Mouse (Mus musculus) kidney, embryonic 15.5 days (tissue): ENCODE measurements around the gene Ralgds. TPM values are rescaled to one million over a fixed set of nuclear protein-coding genes. Genes with fewer than 3 reads are reported as not detected.
"Not testable (repeated sequence)": the region's sequence is repeated elsewhere in the genome, so short reads cannot be mapped to it uniquely, and the experiment has no call there.

Source experiments
- ATAC-seq: fragments of 200-750 bp; cut with Nextera tagmentation; replicated peaks from 2 replicates; pipeline ENCODE4 v1.8.0; 2017; ENCODE audit warnings: moderate TSS enrichment; ENCODE audit not compliant: low FRiP score
- H3K27ac ChIP-seq: fragments of 300-500 bp; sonication (generic); 2 replicates; pipeline ENCODE4 v1.5.1; 2015; ENCODE audit warnings: mild to moderate bottlenecking, inconsistent platforms
- H3K27me3 ChIP-seq: fragments of 300-500 bp; sonication (generic); 2 replicates; pipeline ENCODE4 v1.6.1; 2015; ENCODE audit warnings: inconsistent platforms
- H3K36me3 ChIP-seq: fragments of 300-500 bp; sonication (generic); 2 replicates; pipeline ENCODE4 v1.6.1; 2015; ENCODE audit warnings: inconsistent platforms
- H3K4me1 ChIP-seq: fragments of 300-500 bp; sonication (generic); 2 replicates; pipeline ENCODE4 v1.6.1; 2015; ENCODE audit warnings: inconsistent platforms
- H3K4me2 ChIP-seq: fragments of 300-500 bp; sonication (generic); 2 replicates; pipeline ENCODE4 v1.6.1; 2015; ENCODE audit warnings: moderate library complexity, mild to moderate bottlenecking, inconsistent platforms
- H3K4me3 ChIP-seq: fragments of 300-500 bp; sonication (generic); replicated peaks from 2 replicates; pipeline ENCODE4 v1.5.1; 2015; ENCODE audit warnings: mild to moderate bottlenecking, inconsistent platforms
- H3K9ac ChIP-seq: fragments of 300-500 bp; sonication (generic); 2 replicates; pipeline ENCODE4 v1.6.1; 2015; ENCODE audit warnings: mild to moderate bottlenecking, inconsistent platforms
- H3K9me3 ChIP-seq: fragments of 300-500 bp; sonication (generic); replicated peaks from 2 replicates; pipeline ENCODE4 v1.6.1; 2016; ENCODE audit warnings: inconsistent platforms
- WGBS: fragments of 180-500 bp; shearing (Covaris S2); methylation state at CpG from one replicate; pipeline ENCODE4 v1.1.7; 2015; ENCODE audit warnings: mixed read lengths; 5-methylcytosine and 5-hydroxymethylcytosine counted together
- polyA plus RNA-seq: library from polyadenylated mRNA; unstranded; fragments of >200 nt; fragmentation: Nextera tagmentation; extraction: Ambion mirVana; gene quantifications from 2 replicates; pipeline ENCODE4 v1.2.1, GENCODE M21; 2015

The Ralgds gene
- polyA plus RNA-seq: 22.6 and 30.5 TPM in 2 replicates

DNA sequence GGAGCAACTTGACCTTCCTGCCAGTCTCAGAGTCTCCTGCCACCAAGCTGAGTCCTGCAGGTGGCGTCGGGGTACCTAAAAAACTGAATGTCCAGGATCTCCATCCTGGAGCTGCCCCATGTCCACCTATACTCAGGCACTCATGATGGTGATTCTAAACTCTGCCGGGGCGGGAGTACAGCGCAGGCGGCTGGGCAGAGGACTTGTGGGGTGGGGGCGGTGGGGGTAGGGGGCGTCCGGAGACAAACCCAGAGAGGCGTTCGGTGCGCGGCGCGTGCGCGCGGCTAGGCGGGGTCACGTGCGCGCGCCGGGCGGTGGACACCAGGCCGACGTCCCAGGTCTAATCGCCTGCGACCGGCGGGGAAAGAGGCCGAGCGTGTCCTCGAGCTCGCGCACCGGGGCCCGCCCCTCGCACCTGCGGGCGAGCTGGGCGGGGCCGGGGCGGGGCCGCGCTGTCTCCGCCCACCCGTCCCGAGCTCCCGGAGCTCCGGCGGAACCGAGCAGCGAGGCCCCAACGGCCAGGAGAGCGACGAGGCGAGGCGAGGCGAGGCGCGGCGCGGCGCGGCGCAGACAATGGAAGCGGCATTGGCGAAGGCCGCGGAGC, at the start of gene Ralgds:
Ralgds (plus strand) TSS at position 328 of the 604 bp plus-strand sequence.
- peaks cover 43% of the 10 kb centered on the region for H3K4me1 ChIP-seq
- H3K9ac ChIP-seq: peak within 1 kb of the TSS; percentile 83
- H3K27me3 ChIP-seq: no peaks in the 10 kb centered on the region; the same call in 1 of the 2 replicates
- peak within 1 kb of the TSS; percentile 98 for H3K4me2 ChIP-seq
- no peaks in the 10 kb centered on the region for H3K36me3 ChIP-seq
- 1% methylated on average over 25 of the region's 71 CpGs for WGBS
- H3K4me3 ChIP-seq: peak within 1 kb of the TSS; percentile 72
- no peaks in the 10 kb centered on the region for H3K9me3 ChIP-seq
- H3K27ac ChIP-seq: peak within 1 kb of the TSS; percentile 82
- peak; percentile 80 for ATAC-seq

DNA sequence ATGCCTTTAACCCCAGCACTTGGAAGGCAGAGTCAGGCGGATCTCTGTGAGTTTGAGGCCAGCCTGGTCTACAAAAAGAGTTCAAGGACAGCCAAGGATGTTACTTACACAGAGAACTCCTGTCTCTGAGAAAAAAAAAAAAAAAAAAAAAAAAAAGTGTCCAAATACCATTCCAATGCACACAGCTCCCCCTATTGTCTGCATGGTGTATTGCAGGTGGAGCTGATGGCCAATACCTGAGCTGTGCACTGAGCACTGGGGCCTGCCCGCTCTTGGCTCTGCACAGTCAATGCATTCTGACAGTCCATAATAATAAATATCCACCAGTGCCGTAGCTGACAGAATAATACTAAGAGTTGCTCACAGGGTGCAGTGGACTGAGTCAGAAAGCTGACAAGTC, 49.0 kb upstream of the Ralgds start:
- no peak for ATAC-seq
- no peak overlapping the region for H3K9ac ChIP-seq
- H3K9me3 ChIP-seq: no peaks in the 10 kb centered on the region
- H3K27ac ChIP-seq: no peak overlapping the region
- peaks cover under 1% of the 10 kb centered on the region; the same call in 1 of the 2 replicates for H3K36me3 ChIP-seq
- no peak overlapping the region for H3K4me2 ChIP-seq
- no peak overlapping the region for H3K4me3 ChIP-seq
- peaks cover 12% of the 10 kb centered on the region for H3K27me3 ChIP-seq
- H3K4me1 ChIP-seq: peaks cover 19% of the 10 kb centered on the region
- WGBS: 45% methylated on average over 3 of the region's 3 CpGs

DNA sequence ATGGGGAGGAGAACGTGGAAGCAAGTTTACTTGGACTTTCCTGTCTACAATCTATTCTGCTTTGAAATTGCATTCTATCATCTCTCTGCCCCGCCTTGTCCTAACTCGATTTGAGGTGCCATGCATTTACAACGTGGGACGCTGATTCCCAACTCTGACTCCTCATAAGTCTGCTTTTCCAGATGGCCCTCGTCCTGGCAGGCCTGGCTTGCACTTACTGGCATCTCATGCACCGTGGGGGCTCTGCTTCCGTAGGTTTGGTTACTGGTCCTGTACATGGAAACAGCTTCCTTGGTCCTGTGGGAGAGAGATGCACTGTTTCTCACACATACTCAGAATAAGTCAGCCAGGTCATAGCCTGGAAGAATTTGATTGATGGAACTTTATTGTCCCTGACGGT, 48.0 kb upstream of the Ralgds start:
- H3K4me3 ChIP-seq: no peak overlapping the region
- no peak overlapping the region for H3K9ac ChIP-seq
- H3K27ac ChIP-seq: no peak overlapping the region
- peaks cover 10% of the 10 kb centered on the region for H3K36me3 ChIP-seq
- H3K9me3 ChIP-seq: 0 out of 2 replicates have a peak, but pooled peaks cover 2% of the 10 kb centered on the region
- peaks cover 12% of the 10 kb centered on the region for H3K27me3 ChIP-seq
- H3K4me1 ChIP-seq: peaks cover 20% of the 10 kb centered on the region
- 78% methylated on average over 9 of the region's 9 CpGs for WGBS
- no peak for ATAC-seq
- H3K4me2 ChIP-seq: no peak overlapping the region

DNA sequence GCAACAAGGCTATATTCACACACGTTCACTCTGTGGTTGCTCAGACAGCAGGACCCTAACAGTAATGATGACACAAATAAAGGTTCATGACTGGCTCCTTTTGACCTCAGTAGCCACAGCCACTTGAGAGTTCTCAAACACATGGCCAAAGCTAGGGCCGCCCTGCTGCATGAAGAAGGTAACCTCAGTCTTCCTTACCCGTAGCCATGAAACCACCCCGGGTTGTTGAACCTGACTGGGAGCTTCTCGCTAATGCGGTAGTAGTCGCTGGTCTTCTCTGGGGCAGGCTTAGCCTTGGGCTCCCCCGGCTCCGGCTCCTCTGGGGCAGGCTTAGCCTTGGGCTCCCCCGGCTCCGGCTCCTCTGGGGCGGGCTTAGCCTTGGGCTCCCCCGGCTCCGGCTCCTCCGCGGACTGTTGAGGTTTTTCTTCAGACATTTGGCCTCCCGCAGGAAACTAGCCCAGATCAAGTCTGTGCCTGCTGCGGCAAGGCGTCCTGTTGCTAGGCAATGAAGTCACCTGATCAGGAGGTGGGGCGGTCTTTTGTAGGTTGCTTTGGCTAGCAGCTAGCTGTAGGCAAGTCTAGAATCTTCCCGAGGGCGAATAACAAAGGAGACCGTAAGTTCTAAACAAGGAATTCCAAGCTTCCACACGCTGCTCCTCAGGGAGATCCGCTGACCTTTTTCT, 46.9 kb upstream of the Ralgds start, which contains the start of gene 1700007K13Rik:
1700007K13Rik (minus strand) TSS at position 497 of the 683 bp plus-strand sequence.
- WGBS: 5% methylated on average over 25 of the region's 25 CpGs
- ATAC-seq: peak; percentile 76
- Histone ChIP-seq H3K4me2 (peak within 1 kb of the TSS; percentile 77), H3K9ac (peak within 1 kb of the TSS; percentile 47; the same call in 1 of the 2 replicates), H3K4me1 (peaks cover 20% of the 10 kb centered on the region), H3K9me3 (0 out of 2 replicates have a peak, but pooled peaks cover 2% of the 10 kb centered on the region), H3K27ac (no peak within 1 kb of the TSS), H3K4me3 (peak within 1 kb of the TSS; percentile 39), H3K36me3 (peaks cover 21% of the 10 kb centered on the region), H3K27me3 (peaks cover 12% of the 10 kb centered on the region)

DNA sequence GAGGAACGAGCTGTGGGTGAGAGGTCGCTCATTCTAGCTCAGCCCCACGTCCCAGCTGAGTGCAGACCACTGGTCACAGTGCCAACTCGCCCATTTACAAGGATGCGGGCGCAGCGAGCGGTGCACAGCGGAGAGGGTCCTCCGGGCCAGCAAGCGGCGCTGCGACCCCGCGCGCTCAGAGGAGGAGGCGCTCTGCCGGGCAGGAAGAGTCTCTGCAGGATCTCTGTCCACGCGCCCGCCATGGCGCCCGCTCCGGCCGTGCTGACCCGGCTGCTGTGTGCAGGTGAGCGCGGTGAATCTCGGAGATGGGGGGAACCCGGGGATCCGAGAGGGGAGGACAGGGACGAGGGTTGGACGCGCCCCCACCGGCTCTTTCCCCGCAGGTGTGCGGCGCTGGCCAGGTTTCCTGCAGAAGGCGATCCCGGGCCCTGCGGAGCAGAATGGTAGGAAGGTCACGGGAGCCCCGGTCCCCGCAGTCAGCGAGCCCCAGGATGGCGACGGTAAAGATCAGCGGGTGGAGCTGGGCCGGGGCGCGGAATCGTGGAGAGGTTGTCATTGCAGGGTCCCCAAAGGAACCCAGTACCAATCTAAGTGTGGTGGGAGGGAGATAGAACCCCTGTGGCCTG, 45.0 kb upstream of the Ralgds start, which contains the start of gene Mrps2:
Mrps2 (plus strand) TSS at position 207 of the 626 bp plus-strand sequence.
- peak within 1 kb of the TSS; percentile 71 for H3K4me2 ChIP-seq
- 0 out of 2 replicates have a peak, but pooled peaks cover 8% of the 10 kb centered on the region for H3K9me3 ChIP-seq
- WGBS: under 1% methylated on average over 52 of the region's 52 CpGs
- H3K4me1 ChIP-seq: peaks cover 20% of the 10 kb centered on the region
- H3K4me3 ChIP-seq: peak within 1 kb of the TSS; percentile 70
- peak within 1 kb of the TSS; percentile 79 for H3K9ac ChIP-seq
- H3K27me3 ChIP-seq: peaks cover 12% of the 10 kb centered on the region
- ATAC-seq: peak; percentile 90
- H3K36me3 ChIP-seq: peaks cover 41% of the 10 kb centered on the region
- no peak within 1 kb of the TSS for H3K27ac ChIP-seq

DNA sequence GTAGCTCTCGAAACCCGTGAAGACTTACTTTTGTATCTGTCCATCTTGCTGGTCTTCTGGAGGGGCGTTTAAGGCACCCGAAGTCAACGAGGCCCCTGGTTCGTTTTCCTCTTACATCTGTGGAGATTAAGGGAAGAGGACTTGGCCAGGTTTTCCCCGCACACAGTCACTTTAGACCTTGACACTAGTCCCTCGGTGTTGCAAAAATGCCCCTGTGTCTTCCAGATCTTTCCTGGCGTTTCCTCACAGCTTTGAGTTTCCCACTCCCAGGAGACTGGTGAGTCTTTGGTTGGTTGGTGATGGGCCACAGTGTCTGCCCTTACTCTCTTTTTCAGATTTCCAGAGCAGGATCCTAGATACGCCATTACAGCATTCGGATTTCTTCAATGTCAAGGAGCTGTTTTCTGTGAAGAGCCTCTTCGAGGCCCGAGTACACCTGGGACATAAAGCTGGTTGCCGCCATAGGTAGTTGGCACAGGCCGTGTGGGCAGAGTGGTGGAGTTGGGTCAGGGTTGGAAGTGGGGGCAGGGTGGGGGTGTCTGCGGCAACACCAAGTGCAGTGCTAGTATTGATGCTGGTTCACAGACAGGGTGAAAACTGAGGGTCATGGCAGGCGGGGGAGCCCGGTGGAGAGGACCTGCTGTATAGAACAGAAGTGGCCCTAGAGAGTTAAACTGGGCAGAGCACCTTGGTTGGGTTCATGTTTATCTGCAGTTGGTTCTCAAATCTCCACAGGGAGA, 44.3 kb upstream of the Ralgds start:
- H3K4me2 ChIP-seq: peak overlapping the region; percentile 71
- peak overlapping the region; percentile 79 for H3K9ac ChIP-seq
- peak overlapping the region; percentile 70 for H3K4me3 ChIP-seq
- H3K4me1 ChIP-seq: peaks cover 20% of the 10 kb centered on the region
- peaks cover 12% of the 10 kb centered on the region for H3K27me3 ChIP-seq
- no peak for ATAC-seq
- H3K9me3 ChIP-seq: 0 out of 2 replicates have a peak, but pooled peaks cover 13% of the 10 kb centered on the region
- H3K27ac ChIP-seq: no peak overlapping the region
- H3K36me3 ChIP-seq: peaks cover 44% of the 10 kb centered on the region
- WGBS: 58% methylated on average over 18 of the region's 18 CpGs

- no peak overlapping the region for H3K27ac ChIP-seq
- H3K36me3 ChIP-seq: peaks cover 44% of the 10 kb centered on the region
- H3K27me3 ChIP-seq: peaks cover 12% of the 10 kb centered on the region
- ATAC-seq: no peak
- H3K9me3 ChIP-seq: 0 out of 2 replicates have a peak, but pooled peaks cover 13% of the 10 kb centered on the region
- H3K4me2 ChIP-seq: no peak overlapping the region
- H3K9ac ChIP-seq: no peak overlapping the region
- H3K4me3 ChIP-seq: no peak overlapping the region; the same call in 1 of the 2 replicates
- WGBS: 98% methylated on average over 14 of the region's 14 CpGs
- peaks cover 20% of the 10 kb centered on the region for H3K4me1 ChIP-seq
Observed at GRCm38 (mm10) chr2:28469461-28469860, 43.5 kb upstream of the Ralgds start.

DNA sequence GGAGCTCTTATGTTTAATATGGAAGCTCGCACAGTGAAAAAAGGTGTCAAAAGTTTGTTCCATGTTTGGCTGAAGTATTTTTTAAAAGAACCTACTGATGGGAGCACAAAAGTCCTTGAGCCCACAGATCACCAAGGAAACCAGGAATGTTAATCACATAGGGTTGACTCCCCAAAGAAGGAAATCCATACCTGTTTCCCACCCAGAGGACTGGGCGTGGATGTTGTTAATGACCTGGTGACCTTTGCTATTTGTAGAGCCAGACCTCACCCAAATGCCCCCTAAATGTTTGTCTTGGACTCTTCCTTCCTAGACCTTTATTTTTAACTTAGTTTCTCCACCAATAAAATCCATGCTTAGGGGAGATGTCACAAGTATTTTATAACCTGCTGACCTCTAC, 42.3 kb upstream of the Ralgds start:
- Histone ChIP-seq H3K4me3 (no peak overlapping the region), H3K27ac (no peak overlapping the region), H3K4me1 (peaks cover 20% of the 10 kb centered on the region), H3K36me3 (peaks cover 44% of the 10 kb centered on the region), H3K9ac (no peak overlapping the region), H3K9me3 (0 out of 2 replicates have a peak, but pooled peaks cover 13% of the 10 kb centered on the region), H3K4me2 (no peak overlapping the region), H3K27me3 (peaks cover 3% of the 10 kb centered on the region; the same call in 1 of the 2 replicates)
- 86% methylated on average over 2 of the region's 2 CpGs for WGBS
- ATAC-seq: no peak

DNA sequence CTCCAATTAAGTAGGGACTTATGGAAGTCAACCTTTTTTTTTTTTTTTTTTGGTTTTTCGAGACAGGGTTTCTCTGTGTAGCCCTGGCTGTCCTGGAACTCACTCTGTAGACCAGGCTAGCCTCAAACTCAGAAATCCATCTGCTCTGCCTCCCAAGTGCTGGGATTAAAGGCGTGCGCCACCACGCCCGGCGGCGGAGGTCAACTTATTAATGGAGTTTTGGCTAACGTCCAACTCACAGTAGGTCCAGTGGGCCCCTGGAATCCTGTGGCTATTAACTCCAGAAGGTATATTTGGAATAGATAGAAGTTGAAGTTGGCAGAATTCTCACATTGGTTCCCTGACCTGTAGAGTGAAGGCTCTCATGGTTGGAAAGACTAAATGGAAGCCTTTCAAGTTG, 40.9 kb upstream of the Ralgds start:
- H3K4me3 ChIP-seq, H3K27ac ChIP-seq, H3K4me2 ChIP-seq, H3K27me3 ChIP-seq, H3K9ac ChIP-seq, ATAC-seq: not testable (repeated sequence)
- Histone ChIP-seq H3K9me3 (0 out of 2 replicates have a peak, but pooled peaks cover 13% of the 10 kb centered on the region), H3K4me1 (peaks cover 11% of the 10 kb centered on the region), H3K36me3 (peaks cover 44% of the 10 kb centered on the region)
- 94% methylated on average over 8 of the region's 8 CpGs for WGBS

- not testable (repeated sequence) for H3K27ac ChIP-seq, H3K9ac ChIP-seq, H3K36me3 ChIP-seq, H3K27me3 ChIP-seq, H3K4me1 ChIP-seq, ATAC-seq, H3K4me2 ChIP-seq, H3K4me3 ChIP-seq, H3K9me3 ChIP-seq
- WGBS: 95% methylated on average over 5 of the region's 5 CpGs
Observed at GRCm38 (mm10) chr2:28477993-28478392, 34.9 kb upstream of the Ralgds start.
